Mouse (Mus musculus): Measurements from ENCODE around the gene Pgr.

- TF ChIP-seq CTCF (IDR thresholded peaks at IDR 0.05; ENCODE audit: extremely low read depth, insufficient read length, insufficient replicate concordance, low read depth, low read length), result no peak
- TF ChIP-seq POLR2A (IDR thresholded peaks at IDR 0.05; ENCODE audit: low read depth, low read length), result no peak
Measured at GRCm38 (mm10) chr9:8868511-8868910, 31.1 kb upstream of the Pgr start.
